Mouse (Mus musculus): ENCODE measurements around the gene Erc2.

Erc2 gene

GRCm38 (mm10) chr14:27622176-27622922, at the start of gene Erc2:
TSS of gene Erc2 (plus strand) at chr14:27622428.
- in situ Hi-C loops (cut with MboI, MseI): no loop called here

- in situ Hi-C loops (cut with MboI, MseI): loop anchor here (10.0 kb wide), 1 partner anchor 1416 kb away; no protein-coding TSS in a partner anchor
Measured at GRCm38 (mm10) chr14:27578443-27578842, 43.8 kb upstream of the Erc2 start.

- in situ Hi-C loops (cut with MboI, MseI): loop anchor here (5.0 kb wide), 1 partner anchor 153 kb away; no protein-coding TSS in a partner anchor
Measured at GRCm38 (mm10) chr14:27589616-27590015, 32.6 kb upstream of the Erc2 start.

GRCm38 (mm10) chr14:27592163-27592562, 30.1 kb upstream of the Erc2 start:
- in situ Hi-C loops (cut with MboI, MseI): loop anchor here (5.0 kb wide), 1 partner anchor 150 kb away; no protein-coding TSS in a partner anchor

GRCm38 (mm10) chr14:27596265-27596664, 26.0 kb upstream of the Erc2 start:
- in situ Hi-C loops (cut with MboI, MseI): no loop called here

- in situ Hi-C loops (cut with MboI, MseI): no loop called here
Measured at GRCm38 (mm10) chr14:27602136-27602535, 20.1 kb upstream of the Erc2 start.

GRCm38 (mm10) chr14:27607419-27607818, 14.8 kb upstream of the Erc2 start:
- in situ Hi-C loops (cut with MboI, MseI): no loop called here

GRCm38 (mm10) chr14:27613766-27614165, 8.5 kb upstream of the Erc2 start:
- in situ Hi-C loops (cut with MboI, MseI): no loop called here

GRCm38 (mm10) chr14:27617286-27617685, 4.9 kb upstream of the Erc2 start:
- in situ Hi-C loops (cut with MboI, MseI): no loop called here

- in situ Hi-C loops (cut with MboI, MseI): no loop called here
Measured at GRCm38 (mm10) chr14:27621576-27621975, 652 bp upstream of the Erc2 start.

- in situ Hi-C loops (cut with MboI, MseI): no loop called here
Measured at GRCm38 (mm10) chr14:27622923-27623219, 643 bp downstream of the Erc2 start.

GRCm38 (mm10) chr14:27623368-27623767, 1.1 kb downstream of the Erc2 start:
- in situ Hi-C loops (cut with MboI, MseI): no loop called here

GRCm38 (mm10) chr14:27628701-27629100, 6.5 kb downstream of the Erc2 start:
- in situ Hi-C loops (cut with MboI, MseI): no loop called here

GRCm38 (mm10) chr14:27629369-27630012, 7.3 kb downstream of the Erc2 start:
- in situ Hi-C loops (cut with MboI, MseI): no loop called here

GRCm38 (mm10) chr14:27630973-27631640, 8.9 kb downstream of the Erc2 start:
- in situ Hi-C loops (cut with MboI, MseI): no loop called here

- in situ Hi-C loops (cut with MboI, MseI): no loop called here
Measured at GRCm38 (mm10) chr14:27634761-27635160, 12.5 kb downstream of the Erc2 start.

- in situ Hi-C loops (cut with MboI, MseI): no loop called here
Measured at GRCm38 (mm10) chr14:27636556-27636955, 14.3 kb downstream of the Erc2 start.

- in situ Hi-C loops (cut with MboI, MseI): no loop called here
Measured at GRCm38 (mm10) chr14:27641382-27641781, 19.2 kb downstream of the Erc2 start.

GRCm38 (mm10) chr14:27642981-27643380, 20.8 kb downstream of the Erc2 start:
- in situ Hi-C loops (cut with MboI, MseI): no loop called here

GRCm38 (mm10) chr14:27654670-27655069, 32.4 kb downstream of the Erc2 start:
- in situ Hi-C loops (cut with MboI, MseI): no loop called here

- in situ Hi-C loops (cut with MboI, MseI): no loop called here
Measured at GRCm38 (mm10) chr14:27658616-27659015, 36.4 kb downstream of the Erc2 start.

- in situ Hi-C loops (cut with MboI, MseI): no loop called here
Measured at GRCm38 (mm10) chr14:27661466-27661865, 39.2 kb downstream of the Erc2 start.

GRCm38 (mm10) chr14:27662251-27662650, 40.0 kb downstream of the Erc2 start:
- in situ Hi-C loops (cut with MboI, MseI): no loop called here
